Mouse (Mus musculus): ENCODE data around the gene Pde3a. TPM values are rescaled to one million over a fixed set of nuclear protein-coding genes. Genes with fewer than 3 reads are reported as not detected.
"Not testable (repeated sequence)": the region's sequence is repeated elsewhere in the genome, so short reads cannot be mapped to it uniquely, and the experiment has no call there.

Pde3a gene
- polyA plus RNA-seq, 1 experiment from 2014 or later, result 11.2 TPM

- 79% methylated on average over 4 of the region's 4 CpGs for WGBS
- no peak for ATAC-seq (replicated peaks; ENCODE audit: insufficient number of reproducible peaks, insufficient read depth, low FRiP score, low read depth)
- Histone ChIP-seq H3K27me3 (no peaks in the 10 kb centered on the region), H3K4me1 (replicated peaks) (0 out of 2 replicates have a peak, but pooled peaks cover 5% of the 10 kb centered on the region), H3K4me3 (no peak overlapping the region), H3K36me3 (no peaks in the 10 kb centered on the region), H3K9ac (no peak overlapping the region), H3K4me2 (no peak overlapping the region), H3K27ac (no peak overlapping the region), H3K9me3 (replicated peaks) (0 out of 2 replicates have a peak, but pooled peaks cover 3% of the 10 kb centered on the region)
These were observed 53.8 kb downstream of the Pde3a start for GRCm38 (mm10) chr6:141302842-141303241.

GRCm38 (mm10) chr6:141307326-141307725 lies 58.3 kb downstream of the Pde3a start:
- H3K4me2 ChIP-seq, result no peak overlapping the region
- H3K9me3 ChIP-seq (replicated peaks), result no peaks in the 10 kb centered on the region
- ATAC-seq (replicated peaks; ENCODE audit: insufficient number of reproducible peaks, insufficient read depth, low FRiP score, low read depth), result no peak
- no peak overlapping the region for H3K9ac ChIP-seq
- H3K4me1 ChIP-seq (replicated peaks), result peaks cover 15% of the 10 kb centered on the region
- no peaks in the 10 kb centered on the region for H3K27me3 ChIP-seq
- no peak overlapping the region for H3K4me3 ChIP-seq
- 87% methylated on average over 1 of the region's 1 CpGs for WGBS
- no peak overlapping the region for H3K27ac ChIP-seq
- no peaks in the 10 kb centered on the region for H3K36me3 ChIP-seq

DNA sequence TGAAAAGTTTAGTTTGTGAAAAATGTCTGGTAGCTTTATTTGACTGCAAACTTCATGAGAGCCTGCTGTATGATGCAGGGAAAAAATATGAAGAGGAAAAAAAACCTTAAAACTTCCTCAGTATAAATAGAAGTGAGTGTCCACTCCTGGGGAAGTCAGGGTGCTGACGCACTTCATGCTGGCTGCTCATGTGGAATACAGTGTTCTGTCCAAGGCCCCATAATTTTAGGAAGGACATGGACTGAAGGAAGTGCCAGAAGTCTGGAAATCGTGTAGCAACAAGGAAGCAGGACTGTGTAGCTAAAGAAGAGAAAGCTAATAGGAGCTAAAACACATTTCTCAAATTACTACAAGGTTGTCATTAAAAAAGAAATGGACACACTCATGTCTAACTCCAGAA lies 59.4 kb downstream of the Pde3a start:
- Histone ChIP-seq H3K27me3 (no peaks in the 10 kb centered on the region), H3K4me2 (no peak overlapping the region), H3K27ac (no peak overlapping the region), H3K9me3 (replicated peaks) (no peaks in the 10 kb centered on the region), H3K9ac (no peak overlapping the region), H3K4me3 (no peak overlapping the region), H3K4me1 (replicated peaks) (peaks cover 15% of the 10 kb centered on the region), H3K36me3 (no peaks in the 10 kb centered on the region)
- WGBS, result 46% methylated on average over 2 of the region's 2 CpGs
- ATAC-seq (replicated peaks; ENCODE audit: insufficient number of reproducible peaks, insufficient read depth, low FRiP score, low read depth), result no peak

GRCm38 (mm10) chr6:141309872-141310271 lies 60.8 kb downstream of the Pde3a start:
- WGBS, result 43% methylated on average over 3 of the region's 3 CpGs
- Histone ChIP-seq H3K27ac (0 out of 2 replicates have a peak overlapping the region, but pooled peaks have one; percentile 36), H3K4me1 (replicated peaks) (peaks cover 15% of the 10 kb centered on the region), H3K4me3 (no peak overlapping the region), H3K4me2 (no peak overlapping the region), H3K9ac (no peak overlapping the region), H3K27me3 (no peaks in the 10 kb centered on the region), H3K36me3 (no peaks in the 10 kb centered on the region), H3K9me3 (replicated peaks) (no peaks in the 10 kb centered on the region)
- no peak for ATAC-seq (replicated peaks; ENCODE audit: insufficient number of reproducible peaks, insufficient read depth, low FRiP score, low read depth)

- Histone ChIP-seq H3K27ac (peak overlapping the region; percentile 36; the same call in 1 of the 2 replicates), H3K4me3 (no peak overlapping the region), H3K4me2 (no peak overlapping the region), H3K9ac (no peak overlapping the region), H3K4me1 (replicated peaks) (peaks cover 15% of the 10 kb centered on the region), H3K36me3 (no peaks in the 10 kb centered on the region), H3K9me3 (replicated peaks) (no peaks in the 10 kb centered on the region), H3K27me3 (no peaks in the 10 kb centered on the region)
- WGBS, result 35% methylated on average over 6 of the region's 6 CpGs
- no peak for ATAC-seq (replicated peaks; ENCODE audit: insufficient number of reproducible peaks, insufficient read depth, low FRiP score, low read depth)
These were observed 61.3 kb downstream of the Pde3a start for GRCm38 (mm10) chr6:141310351-141310750.

DNA sequence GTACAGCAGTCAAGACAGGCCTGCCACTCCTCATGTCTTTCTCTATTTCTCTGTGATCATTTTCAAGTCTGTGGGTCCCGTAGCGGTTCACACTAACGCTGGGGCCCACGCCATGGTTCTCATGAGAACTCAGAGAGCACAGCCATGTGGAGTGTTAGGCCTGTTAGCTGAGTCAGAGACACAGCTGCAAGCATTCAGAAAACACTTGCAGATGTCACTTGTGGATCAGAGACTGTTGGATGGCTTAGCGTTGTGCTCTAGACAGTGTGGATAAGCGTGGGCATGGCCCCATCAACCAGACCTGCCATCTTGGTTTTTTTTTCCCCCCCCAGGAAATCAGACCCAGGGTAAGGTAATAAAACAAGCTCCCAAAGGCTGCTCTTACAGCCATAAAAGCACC lies 62.5 kb downstream of the Pde3a start:
- WGBS, result 76% methylated on average over 6 of the region's 6 CpGs
- Histone ChIP-seq H3K9ac (no peak overlapping the region), H3K27me3 (no peaks in the 10 kb centered on the region), H3K9me3 (replicated peaks) (no peaks in the 10 kb centered on the region), H3K4me1 (replicated peaks) (peaks cover 15% of the 10 kb centered on the region), H3K36me3 (no peaks in the 10 kb centered on the region), H3K4me2 (no peak overlapping the region), H3K4me3 (no peak overlapping the region), H3K27ac (peak overlapping the region; percentile 3; the same call in 1 of the 2 replicates)
- ATAC-seq (replicated peaks; ENCODE audit: insufficient number of reproducible peaks, insufficient read depth, low FRiP score, low read depth), result no peak

DNA sequence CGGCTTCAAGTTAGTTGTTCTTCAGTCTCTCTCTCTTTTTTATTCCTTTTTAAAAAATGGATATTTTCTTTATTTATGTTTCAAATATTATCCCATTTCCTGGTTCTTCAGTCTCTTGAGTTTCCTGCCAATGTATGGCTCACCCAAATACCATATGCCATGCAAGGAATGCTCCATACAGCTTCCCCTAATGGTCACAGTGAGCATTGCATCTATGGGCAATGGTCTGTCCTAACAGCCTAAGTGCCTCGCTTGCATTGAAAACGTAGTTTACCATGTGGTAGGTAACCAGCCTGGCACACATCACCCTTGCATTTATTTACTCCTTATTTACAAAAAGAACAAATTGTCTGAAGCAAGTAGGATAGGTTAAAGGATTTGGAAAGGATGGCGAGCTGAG lies 64.0 kb downstream of the Pde3a start:
- ATAC-seq (replicated peaks; ENCODE audit: insufficient number of reproducible peaks, insufficient read depth, low FRiP score, low read depth), result no peak
- H3K4me3 ChIP-seq, result no peak overlapping the region
- WGBS, result 89% methylated on average over 4 of the region's 4 CpGs
- peaks cover 11% of the 10 kb centered on the region for H3K4me1 ChIP-seq (replicated peaks)
- no peak overlapping the region for H3K9ac ChIP-seq
- no peaks in the 10 kb centered on the region for H3K36me3 ChIP-seq
- no peak overlapping the region for H3K27ac ChIP-seq
- no peaks in the 10 kb centered on the region for H3K9me3 ChIP-seq (replicated peaks)
- H3K4me2 ChIP-seq, result no peak overlapping the region
- H3K27me3 ChIP-seq, result no peaks in the 10 kb centered on the region

GRCm38 (mm10) chr6:141318440-141318839 lies 69.4 kb downstream of the Pde3a start:
- no peaks in the 10 kb centered on the region for H3K9me3 ChIP-seq (replicated peaks)
- H3K4me2 ChIP-seq, result no peak overlapping the region
- no peak for ATAC-seq (replicated peaks; ENCODE audit: insufficient number of reproducible peaks, insufficient read depth, low FRiP score, low read depth)
- H3K27ac ChIP-seq, result no peak overlapping the region
- no peak overlapping the region for H3K4me3 ChIP-seq
- H3K4me1 ChIP-seq (replicated peaks), result peaks cover 7% of the 10 kb centered on the region
- no peak overlapping the region for H3K9ac ChIP-seq
- H3K27me3 ChIP-seq, result no peaks in the 10 kb centered on the region
- H3K36me3 ChIP-seq, result no peaks in the 10 kb centered on the region
- WGBS, result 78% methylated on average over 3 of the region's 3 CpGs

DNA sequence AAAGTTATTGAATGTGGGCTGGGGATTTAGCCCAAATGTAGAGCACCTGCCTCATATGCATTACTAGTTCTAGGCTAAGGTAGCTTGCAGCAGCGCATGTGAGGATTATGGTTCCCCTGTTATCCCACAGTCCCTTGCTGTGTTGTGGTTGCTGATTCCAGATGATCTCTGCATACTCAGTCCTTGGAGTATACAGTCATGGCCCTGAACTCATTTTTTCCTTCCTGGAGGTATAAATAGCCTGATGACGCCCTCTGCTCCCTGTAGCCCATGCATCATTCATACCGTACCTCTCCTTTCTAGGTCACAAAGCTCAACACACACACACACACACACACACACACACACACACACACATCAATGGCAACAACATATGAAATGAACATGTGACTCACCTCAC lies 72.2 kb downstream of the Pde3a start:
- Histone ChIP-seq H3K9ac (no peak overlapping the region), H3K36me3 (no peaks in the 10 kb centered on the region), H3K27me3 (no peaks in the 10 kb centered on the region), H3K4me2 (no peak overlapping the region), H3K4me1 (replicated peaks) (peaks cover 7% of the 10 kb centered on the region), H3K27ac (no peak overlapping the region), H3K9me3 (replicated peaks) (no peaks in the 10 kb centered on the region), H3K4me3 (no peak overlapping the region)
- ATAC-seq (replicated peaks; ENCODE audit: insufficient number of reproducible peaks, insufficient read depth, low FRiP score, low read depth), result no peak
- 58% methylated on average over 3 of the region's 3 CpGs for WGBS

GRCm38 (mm10) chr6:141322961-141323360 lies 73.9 kb downstream of the Pde3a start:
- no peak for ATAC-seq (replicated peaks; ENCODE audit: insufficient number of reproducible peaks, insufficient read depth, low FRiP score, low read depth)
- H3K27ac ChIP-seq, result no peak overlapping the region
- H3K4me3 ChIP-seq, result no peak overlapping the region
- H3K36me3 ChIP-seq, result no peaks in the 10 kb centered on the region
- H3K9ac ChIP-seq, result no peak overlapping the region
- H3K27me3 ChIP-seq, result no peaks in the 10 kb centered on the region
- 52% methylated on average over 4 of the region's 4 CpGs for WGBS
- no peak overlapping the region for H3K4me2 ChIP-seq
- H3K4me1 ChIP-seq (replicated peaks), result peaks cover 7% of the 10 kb centered on the region
- no peaks in the 10 kb centered on the region for H3K9me3 ChIP-seq (replicated peaks)

DNA sequence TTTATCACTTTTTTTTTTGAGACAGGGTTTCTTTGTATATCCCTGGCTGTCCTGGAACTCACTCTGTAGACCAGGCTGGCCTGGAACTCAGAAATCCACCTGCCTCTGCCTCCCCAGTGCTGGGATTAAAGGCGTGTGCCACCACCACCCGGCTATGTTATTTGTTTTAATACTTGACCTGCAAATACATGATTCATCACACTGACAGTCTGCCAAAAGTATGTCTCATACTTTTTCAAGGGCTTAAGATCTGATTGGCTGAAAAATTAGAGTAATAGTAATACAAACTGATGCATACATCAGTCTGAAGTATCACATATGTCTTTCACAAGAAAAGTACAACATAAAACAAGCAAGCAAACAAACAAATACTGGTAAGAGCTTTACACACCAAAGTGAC lies 78.1 kb downstream of the Pde3a start:
- H3K4me2 ChIP-seq; H3K36me3 ChIP-seq; H3K27ac ChIP-seq; ATAC-seq (replicated peaks; ENCODE audit: insufficient number of reproducible peaks, insufficient read depth, low FRiP score, low read depth); H3K9me3 ChIP-seq (replicated peaks); H3K9ac ChIP-seq; H3K4me3 ChIP-seq; H3K27me3 ChIP-seq: not testable (repeated sequence)
- WGBS, result 76% methylated on average over 2 of the region's 2 CpGs
- peaks cover 20% of the 10 kb centered on the region for H3K4me1 ChIP-seq (replicated peaks)

DNA sequence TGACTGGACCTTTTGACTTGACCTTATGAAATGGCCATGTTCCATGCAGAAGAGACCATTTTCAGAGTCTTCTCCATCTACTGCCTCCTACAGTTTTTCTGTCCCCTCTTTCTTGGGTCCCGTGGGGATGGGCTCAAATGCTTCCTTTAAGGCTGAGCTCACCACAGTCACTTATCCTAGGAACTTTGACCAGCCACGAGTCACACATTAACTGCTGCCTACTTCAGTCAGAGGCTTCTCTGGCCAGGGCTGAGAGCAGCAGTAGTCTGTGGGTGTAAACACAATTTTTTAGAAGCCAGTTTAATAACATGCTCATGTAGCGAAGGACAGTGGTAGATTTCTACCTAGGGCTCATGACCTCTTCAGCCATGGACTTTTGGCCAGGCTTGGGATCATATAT lies 79.0 kb downstream of the Pde3a start:
- no peak overlapping the region for H3K9ac ChIP-seq
- peaks cover 24% of the 10 kb centered on the region for H3K4me1 ChIP-seq (replicated peaks)
- peak overlapping the region; percentile 23; the same call in 1 of the 2 replicates for H3K27ac ChIP-seq
- no peak overlapping the region for H3K4me2 ChIP-seq
- WGBS, result 65% methylated on average over 3 of the region's 3 CpGs
- no peak overlapping the region for H3K4me3 ChIP-seq
- H3K9me3 ChIP-seq (replicated peaks), result no peaks in the 10 kb centered on the region
- no peaks in the 10 kb centered on the region for H3K27me3 ChIP-seq
- H3K36me3 ChIP-seq, result no peaks in the 10 kb centered on the region
- ATAC-seq (replicated peaks; ENCODE audit: insufficient number of reproducible peaks, insufficient read depth, low FRiP score, low read depth), result no peak

Data from heart, embryonic 15.5 days (tissue).